Mouse (Mus musculus) limb, embryonic 13.5 days (tissue): ENCODE data around the gene Scd1. TPM values are rescaled to one million over a fixed set of nuclear protein-coding genes. Genes with fewer than 3 reads are reported as not detected.
"Not testable (repeated sequence)": the region's sequence is repeated elsewhere in the genome, so short reads cannot be mapped to it uniquely, and the experiment has no call there.

ENCODE experiments used
- ATAC-seq: fragments of 200-750 bp; cut with Nextera tagmentation; 2 replicates; pipeline ENCODE4 v1.8.0; 2017; ENCODE audit warnings: low read depth, moderate number of reproducible peaks, moderate TSS enrichment; ENCODE audit not compliant: low FRiP score
- H3K27ac ChIP-seq: fragments of 300-500 bp; sonication (generic); 2 replicates; pipeline ENCODE4 v1.5.1; 2015; ENCODE audit warnings: inconsistent platforms, mild to moderate bottlenecking, moderate library complexity
- H3K27me3 ChIP-seq: fragments of 300-500 bp; sonication (generic); 2 replicates; pipeline ENCODE4 v1.6.1; 2015; ENCODE audit warnings: mild to moderate bottlenecking, inconsistent platforms
- H3K36me3 ChIP-seq: fragments of 300-500 bp; sonication (generic); 2 replicates; pipeline ENCODE4 v1.6.1; 2015; ENCODE audit warnings: inconsistent platforms, mild to moderate bottlenecking, moderate library complexity
- H3K4me1 ChIP-seq: fragments of 300-500 bp; sonication (generic); 2 replicates; pipeline ENCODE4 v1.6.1; 2015; ENCODE audit warnings: inconsistent platforms
- H3K4me2 ChIP-seq: fragments of 300-500 bp; sonication (generic); replicated peaks from 2 replicates; pipeline ENCODE4 v1.6.1; 2015; ENCODE audit warnings: inconsistent platforms, mild to moderate bottlenecking, moderate library complexity
- H3K4me3 ChIP-seq: fragments of 300-500 bp; sonication (generic); 2 replicates; pipeline ENCODE4 v1.5.1; 2015; ENCODE audit warnings: moderate library complexity, mild to moderate bottlenecking, inconsistent platforms
- H3K9ac ChIP-seq: fragments of 300-500 bp; sonication (generic); 2 replicates; pipeline ENCODE4 v1.6.1; 2015; ENCODE audit warnings: mild to moderate bottlenecking, inconsistent platforms
- H3K9me3 ChIP-seq: fragments of 300-500 bp; sonication (generic); 2 replicates; pipeline ENCODE4 v1.6.1; 2016; ENCODE audit warnings: inconsistent platforms
- WGBS: fragments of 180-500 bp; shearing (Covaris S2); methylation state at CpG from one replicate; pipeline ENCODE4 v1.1.7; 2015; 5-methylcytosine and 5-hydroxymethylcytosine counted together
- polyA plus RNA-seq: library from polyadenylated mRNA; unstranded; fragments of >200 nt; fragmentation: Nextera tagmentation; extraction: Ambion mirVana; gene quantifications from 2 replicates; pipeline ENCODE4 v1.2.1, GENCODE M21; 2015

Gene Scd1
- polyA plus RNA-seq, 1 experiment from 2014 or later: 8.0 TPM

GRCm38 (mm10) chr19:44379090-44379489, 28.6 kb downstream of the Scd1 start:
- H3K9me3 ChIP-seq: no peaks in the 10 kb centered on the region
- no peak overlapping the region for H3K9ac ChIP-seq
- 0 out of 2 replicates have a peak, but pooled peaks cover 4% of the 10 kb centered on the region for H3K4me1 ChIP-seq
- no peak for ATAC-seq
- H3K4me3 ChIP-seq: no peak overlapping the region
- no peak overlapping the region for H3K27ac ChIP-seq
- H3K36me3 ChIP-seq: no peaks in the 10 kb centered on the region
- H3K4me2 ChIP-seq: no peak overlapping the region
- no peaks in the 10 kb centered on the region for H3K27me3 ChIP-seq

- H3K27me3 ChIP-seq: no peaks in the 10 kb centered on the region
- no peak overlapping the region for H3K4me3 ChIP-seq
- 58% methylated on average over 4 of the region's 5 CpGs for WGBS
- H3K9ac ChIP-seq: no peak overlapping the region
- no peak overlapping the region for H3K4me2 ChIP-seq
- no peak overlapping the region for H3K27ac ChIP-seq
- H3K4me1 ChIP-seq: 0 out of 2 replicates have a peak, but pooled peaks cover 4% of the 10 kb centered on the region
- H3K9me3 ChIP-seq: no peaks in the 10 kb centered on the region
- no peak for ATAC-seq
- H3K36me3 ChIP-seq: no peaks in the 10 kb centered on the region
Measured at GRCm38 (mm10) chr19:44377629-44378375, 29.9 kb downstream of the Scd1 start.

DNA sequence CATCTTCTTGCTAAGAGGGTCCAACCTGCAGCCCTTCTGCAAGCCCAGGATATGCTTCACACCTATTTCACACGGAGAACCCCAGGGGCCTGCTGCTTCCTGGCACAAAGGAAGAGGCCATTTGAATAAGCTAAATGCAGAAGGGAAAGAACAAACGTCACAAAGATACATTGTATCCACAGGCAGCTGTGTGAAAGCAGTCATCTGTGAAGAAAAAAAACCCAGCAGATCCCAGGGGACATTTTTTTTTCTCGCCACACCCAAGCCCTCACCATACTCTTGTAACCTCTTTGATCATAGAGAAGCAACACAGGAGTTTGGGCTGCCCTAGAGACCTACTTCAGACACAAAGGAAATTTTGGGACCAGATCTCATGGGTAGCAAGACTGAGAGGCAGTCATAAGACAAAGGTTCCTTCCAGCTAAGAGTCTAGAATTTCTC, 31.1 kb downstream of the Scd1 start:
- WGBS: 37% methylated on average over 3 of the region's 3 CpGs

DNA sequence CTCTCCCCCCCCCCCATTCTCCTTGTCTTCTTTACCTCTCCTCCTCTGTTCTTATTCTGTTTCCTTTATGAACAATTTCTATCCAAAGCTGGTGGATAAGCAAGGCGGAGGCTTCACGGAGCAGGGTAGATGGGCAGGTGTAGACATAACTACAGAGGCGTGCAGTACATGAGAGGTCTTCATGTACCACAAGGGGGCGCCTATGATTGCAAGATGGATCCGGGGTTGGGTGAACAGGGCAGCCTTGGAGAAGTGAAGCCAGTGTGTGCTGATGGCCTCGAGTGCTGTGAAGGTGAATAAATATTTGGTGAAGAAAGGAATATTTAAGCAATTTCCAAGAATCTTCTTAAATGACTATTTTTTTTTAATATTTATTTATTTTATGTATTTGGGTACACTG, 34.7 kb downstream of the Scd1 start:
- no peaks in the 10 kb centered on the region for H3K27me3 ChIP-seq
- H3K9ac ChIP-seq: no peak overlapping the region
- H3K9me3 ChIP-seq: no peaks in the 10 kb centered on the region
- peak; percentile 48; the same call in 1 of the 2 replicates for ATAC-seq
- H3K4me3 ChIP-seq: no peak overlapping the region
- 28% methylated on average over 6 of the region's 6 CpGs for WGBS
- no peak overlapping the region for H3K27ac ChIP-seq
- peaks cover 6% of the 10 kb centered on the region; the same call in 1 of the 2 replicates for H3K4me1 ChIP-seq
- no peak overlapping the region for H3K4me2 ChIP-seq
- no peaks in the 10 kb centered on the region for H3K36me3 ChIP-seq

More for the DNA sequence above, 31.1 kb downstream of the Scd1 start:
- Histone ChIP-seq H3K36me3 (no peaks in the 10 kb centered on the region), H3K4me2 (no peak overlapping the region), H3K4me3 (no peak overlapping the region), H3K27ac (no peak overlapping the region), H3K4me1 (0 out of 2 replicates have a peak, but pooled peaks cover 4% of the 10 kb centered on the region), H3K9ac (no peak overlapping the region), H3K27me3 (no peaks in the 10 kb centered on the region), H3K9me3 (no peaks in the 10 kb centered on the region)
- no peak for ATAC-seq

- WGBS: 67% methylated on average over 5 of the region's 5 CpGs
- no peaks in the 10 kb centered on the region for H3K27me3 ChIP-seq
- H3K27ac ChIP-seq: no peak overlapping the region
- no peaks in the 10 kb centered on the region for H3K9me3 ChIP-seq
- no peak overlapping the region for H3K4me2 ChIP-seq
- H3K4me1 ChIP-seq: peaks cover 4% of the 10 kb centered on the region; the same call in 1 of the 2 replicates
- no peaks in the 10 kb centered on the region for H3K36me3 ChIP-seq
- ATAC-seq: no peak
- no peak overlapping the region for H3K4me3 ChIP-seq
- no peak overlapping the region for H3K9ac ChIP-seq
Measured at GRCm38 (mm10) chr19:44370231-44370630, 37.4 kb downstream of the Scd1 start.

GRCm38 (mm10) chr19:44369371-44369770, 38.3 kb downstream of the Scd1 start:
- H3K9me3 ChIP-seq: no peaks in the 10 kb centered on the region
- H3K36me3 ChIP-seq: no peaks in the 10 kb centered on the region
- no peak for ATAC-seq
- peaks cover 4% of the 10 kb centered on the region; the same call in 1 of the 2 replicates for H3K4me1 ChIP-seq
- WGBS: 41% methylated on average over 8 of the region's 8 CpGs
- H3K27me3 ChIP-seq: no peaks in the 10 kb centered on the region
- no peak overlapping the region for H3K4me3 ChIP-seq
- no peak overlapping the region for H3K9ac ChIP-seq
- H3K27ac ChIP-seq: no peak overlapping the region
- no peak overlapping the region for H3K4me2 ChIP-seq

DNA sequence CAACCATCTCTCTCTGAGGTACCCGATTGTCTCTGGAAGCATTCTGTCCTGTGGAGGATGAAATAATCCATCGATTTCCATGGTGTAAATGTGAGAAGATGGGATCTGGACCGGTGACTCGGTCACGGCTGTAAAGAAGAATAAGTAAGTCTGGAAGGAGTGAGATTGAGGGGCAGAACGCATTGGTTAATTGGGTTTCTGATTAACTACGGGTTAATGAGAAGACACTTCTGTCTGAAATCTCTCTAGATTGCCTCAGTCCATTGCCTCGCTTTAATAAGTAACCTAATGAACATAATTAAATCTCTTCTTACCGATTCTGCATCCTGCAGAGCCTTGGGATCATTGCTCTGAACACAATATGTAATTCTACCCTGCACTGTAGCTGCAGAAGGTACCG, 40.6 kb downstream of the Scd1 start:
- not testable (repeated sequence) for H3K4me2 ChIP-seq, H3K27me3 ChIP-seq, H3K27ac ChIP-seq, H3K9me3 ChIP-seq, ATAC-seq, H3K4me1 ChIP-seq, H3K4me3 ChIP-seq, H3K36me3 ChIP-seq, H3K9ac ChIP-seq
- WGBS: 76% methylated on average over 10 of the region's 10 CpGs

GRCm38 (mm10) chr19:44365733-44366132, 41.9 kb downstream of the Scd1 start:
- H3K4me2 ChIP-seq: no peak overlapping the region
- no peak overlapping the region for H3K27ac ChIP-seq
- peaks cover 4% of the 10 kb centered on the region; the same call in 1 of the 2 replicates for H3K4me1 ChIP-seq
- ATAC-seq: no peak
- H3K27me3 ChIP-seq: no peaks in the 10 kb centered on the region
- H3K9ac ChIP-seq: no peak overlapping the region
- no peak overlapping the region for H3K4me3 ChIP-seq
- H3K9me3 ChIP-seq: 0 out of 2 replicates have a peak, but pooled peaks cover 3% of the 10 kb centered on the region
- no peaks in the 10 kb centered on the region for H3K36me3 ChIP-seq
- WGBS: 93% methylated on average over 4 of the region's 4 CpGs

DNA sequence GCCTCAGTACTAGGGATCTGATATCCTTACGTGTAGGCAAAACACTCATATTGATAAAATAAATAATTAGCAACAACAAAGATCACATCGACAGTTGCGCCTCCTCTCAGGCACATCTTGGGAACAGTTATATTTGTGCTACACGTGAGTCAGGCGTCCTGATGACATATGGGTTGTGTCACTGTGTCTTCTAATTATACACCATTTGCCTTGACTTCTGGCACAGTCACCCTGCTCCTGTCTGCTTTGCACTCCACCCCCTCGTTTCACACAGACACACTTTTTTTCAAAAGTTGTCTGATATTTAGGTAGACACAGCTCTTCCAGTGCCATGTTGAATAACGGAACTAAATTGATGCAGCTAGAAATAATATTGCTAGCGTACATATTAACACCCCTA, 43.6 kb downstream of the Scd1 start:
- no peak overlapping the region for H3K9ac ChIP-seq
- no peak overlapping the region for H3K4me3 ChIP-seq
- H3K27me3 ChIP-seq: no peaks in the 10 kb centered on the region
- 79% methylated on average over 8 of the region's 8 CpGs for WGBS
- H3K4me2 ChIP-seq: no peak overlapping the region
- no peak for ATAC-seq
- H3K9me3 ChIP-seq: 0 out of 2 replicates have a peak, but pooled peaks cover 4% of the 10 kb centered on the region
- no peak overlapping the region for H3K27ac ChIP-seq
- no peaks in the 10 kb centered on the region for H3K36me3 ChIP-seq
- no peaks in the 10 kb centered on the region for H3K4me1 ChIP-seq

GRCm38 (mm10) chr19:44363529-44363928, 44.1 kb downstream of the Scd1 start:
- H3K9ac ChIP-seq: no peak overlapping the region
- H3K4me3 ChIP-seq: no peak overlapping the region
- 0 out of 2 replicates have a peak, but pooled peaks cover 4% of the 10 kb centered on the region for H3K9me3 ChIP-seq
- no peaks in the 10 kb centered on the region for H3K4me1 ChIP-seq
- no peaks in the 10 kb centered on the region for H3K27me3 ChIP-seq
- no peaks in the 10 kb centered on the region for H3K36me3 ChIP-seq
- H3K4me2 ChIP-seq: no peak overlapping the region
- WGBS: 21% methylated on average over 13 of the region's 13 CpGs
- H3K27ac ChIP-seq: no peak overlapping the region
- ATAC-seq: no peak

DNA sequence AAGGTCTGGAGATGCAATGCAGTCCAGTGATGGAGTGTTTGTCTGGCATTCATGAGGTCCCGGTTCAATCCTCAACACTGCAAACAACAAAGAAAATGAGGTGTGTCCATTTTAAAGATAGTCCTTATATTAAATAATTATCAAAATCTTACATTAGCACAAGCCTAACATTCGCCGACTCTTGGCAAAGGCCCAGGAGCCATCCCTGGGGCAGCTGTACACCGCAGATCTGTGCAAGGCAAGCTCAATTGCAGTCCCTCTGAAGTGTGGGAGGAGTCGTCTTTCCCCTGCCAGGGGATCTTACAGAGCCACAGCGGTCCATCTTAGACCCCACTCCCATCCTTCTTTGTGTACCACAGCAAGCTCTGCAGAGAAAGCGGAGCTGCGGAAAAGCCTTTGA, 49.0 kb downstream of the Scd1 start:
- Histone ChIP-seq H3K36me3 (no peaks in the 10 kb centered on the region), H3K4me1 (no peaks in the 10 kb centered on the region), H3K4me2 (no peak overlapping the region), H3K27me3 (no peaks in the 10 kb centered on the region), H3K4me3 (no peak overlapping the region), H3K27ac (no peak overlapping the region), H3K9me3 (0 out of 2 replicates have a peak, but pooled peaks cover 4% of the 10 kb centered on the region), H3K9ac (no peak overlapping the region)
- WGBS: 66% methylated on average over 8 of the region's 8 CpGs
- no peak for ATAC-seq

- H3K9ac ChIP-seq: no peak overlapping the region
- no peaks in the 10 kb centered on the region for H3K4me1 ChIP-seq
- H3K4me2 ChIP-seq: no peak overlapping the region
- H3K9me3 ChIP-seq: no peaks in the 10 kb centered on the region
- WGBS: 74% methylated on average over 7 of the region's 7 CpGs
- no peak overlapping the region for H3K27ac ChIP-seq
- no peak overlapping the region for H3K4me3 ChIP-seq
- no peaks in the 10 kb centered on the region for H3K36me3 ChIP-seq
- no peaks in the 10 kb centered on the region for H3K27me3 ChIP-seq
- no peak for ATAC-seq
Measured at GRCm38 (mm10) chr19:44351756-44352155, 55.9 kb downstream of the Scd1 start.

DNA sequence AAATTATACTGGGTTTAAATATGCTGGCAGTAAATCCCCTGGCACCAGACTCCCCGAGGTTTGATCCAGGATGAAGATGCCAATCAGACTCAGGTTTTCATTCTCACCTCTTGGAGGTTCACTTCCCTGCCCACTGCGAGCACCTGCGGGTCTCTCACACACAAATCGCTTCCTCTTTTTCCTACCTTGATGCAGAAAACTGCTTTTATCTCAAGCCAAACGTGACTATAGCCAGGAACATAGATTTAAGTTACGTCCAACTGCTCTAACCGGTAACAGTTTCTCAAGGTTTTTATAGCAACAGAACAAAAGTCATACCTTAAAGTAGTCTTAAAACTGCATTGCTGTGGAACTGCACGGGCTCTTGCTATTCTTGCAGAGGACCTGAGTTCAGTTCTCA, 58.0 kb downstream of the Scd1 start:
- no peak overlapping the region for H3K27ac ChIP-seq
- H3K4me1 ChIP-seq: no peaks in the 10 kb centered on the region
- no peaks in the 10 kb centered on the region for H3K27me3 ChIP-seq
- no peaks in the 10 kb centered on the region for H3K36me3 ChIP-seq
- ATAC-seq: no peak
- no peaks in the 10 kb centered on the region for H3K9me3 ChIP-seq
- H3K4me3 ChIP-seq: no peak overlapping the region
- 86% methylated on average over 8 of the region's 8 CpGs for WGBS
- H3K9ac ChIP-seq: no peak overlapping the region
- no peak overlapping the region for H3K4me2 ChIP-seq
